Mouse (Mus musculus): ENCODE data around the gene Aacs. TPM values are rescaled to one million over a fixed set of nuclear protein-coding genes. Genes with fewer than 3 reads are reported as not detected.

Aacs gene
- total RNA-seq, 2 experiments from 2014 or later, result 3.8 to 10.4 TPM

- no peak for ATAC-seq (replicated peaks; ENCODE audit: poor library complexity)
Observed at GRCm38 (mm10) chr5:125532545-125533224, 57.1 kb downstream of the Aacs start.

- ATAC-seq (replicated peaks; ENCODE audit: poor library complexity), result no peak
Observed at GRCm38 (mm10) chr5:125533225-125533900, 57.7 kb downstream of the Aacs start.

DNA sequence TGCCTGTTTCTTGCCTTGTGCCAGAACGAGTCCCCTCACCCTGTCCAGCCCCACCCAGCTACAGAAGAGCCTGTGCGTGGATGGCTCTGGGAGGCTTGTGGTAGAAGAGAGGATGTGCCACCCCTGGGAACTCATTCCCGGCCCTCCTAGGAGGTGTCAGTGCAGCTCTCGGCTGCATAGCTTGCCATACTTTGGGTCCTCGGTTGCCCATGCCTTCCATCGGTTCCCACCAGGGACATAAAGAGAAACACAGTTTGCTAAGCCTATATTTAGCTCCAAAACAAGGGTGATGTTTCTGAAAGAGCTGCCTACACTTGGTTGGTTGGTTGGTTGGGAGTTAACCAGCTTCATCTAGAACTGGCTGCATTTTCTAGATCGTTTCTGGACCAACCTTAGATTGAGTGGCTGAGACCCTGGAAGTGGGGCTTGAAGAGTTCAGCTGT lies 58.6 kb downstream of the Aacs start:
- ATAC-seq (replicated peaks; ENCODE audit: poor library complexity), result no peak

DNA sequence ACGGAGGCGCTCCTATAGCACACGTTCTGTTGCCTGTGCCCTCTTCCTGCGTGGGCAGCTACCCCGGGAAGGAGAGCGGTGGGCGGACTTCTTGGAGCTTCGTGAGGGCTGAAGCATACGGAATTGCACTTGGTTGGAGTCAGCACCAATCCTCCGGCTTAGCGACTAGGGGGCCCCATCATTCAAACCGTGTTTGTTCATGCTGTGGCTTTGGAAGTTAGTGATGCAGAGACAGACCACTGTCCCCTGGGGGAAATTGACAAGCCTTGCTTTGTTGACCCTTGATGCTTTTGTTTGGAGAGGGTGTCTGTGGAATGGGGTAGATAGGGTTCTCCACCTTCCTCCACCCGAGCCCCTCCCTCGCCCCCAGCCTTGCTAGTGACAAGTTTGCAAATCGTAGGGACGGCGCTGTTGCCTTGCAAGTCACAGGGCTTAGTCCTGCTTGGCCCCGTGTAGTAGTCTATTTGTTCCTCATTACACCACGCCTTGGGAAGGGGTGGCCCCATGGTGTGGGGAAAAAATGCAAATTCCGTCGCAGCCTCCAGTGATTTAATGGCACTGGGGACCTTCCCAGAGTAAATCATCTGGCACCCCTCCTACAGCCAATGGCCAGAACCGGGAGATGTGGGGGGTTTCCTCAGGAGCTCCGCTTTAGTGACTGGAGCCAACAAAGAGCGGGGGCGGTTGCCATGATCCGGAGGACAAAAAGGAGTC lies 59.2 kb downstream of the Aacs start:
- ATAC-seq (replicated peaks; ENCODE audit: poor library complexity), result no peak

DNA sequence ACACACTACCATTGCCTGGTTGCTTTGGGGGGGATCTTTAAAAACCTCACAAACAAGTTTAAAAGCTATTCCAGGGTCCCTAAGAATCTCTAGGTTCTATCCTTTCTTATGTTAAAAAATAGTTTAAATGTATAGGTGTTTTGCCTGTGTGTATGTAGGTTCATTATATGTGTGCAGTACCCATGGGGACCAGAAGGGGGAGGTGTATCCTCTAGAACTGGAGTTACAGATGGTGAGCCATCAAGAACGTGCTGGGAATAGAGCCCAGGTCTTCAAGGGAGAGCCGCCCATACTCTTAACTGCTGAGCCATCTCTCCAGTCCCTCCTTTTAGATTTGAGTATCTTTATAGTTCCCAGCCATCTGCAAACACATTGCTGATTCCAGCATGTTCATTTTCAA lies 69.5 kb downstream of the Aacs start:
- no peak for ATAC-seq (replicated peaks; ENCODE audit: poor library complexity)

DNA sequence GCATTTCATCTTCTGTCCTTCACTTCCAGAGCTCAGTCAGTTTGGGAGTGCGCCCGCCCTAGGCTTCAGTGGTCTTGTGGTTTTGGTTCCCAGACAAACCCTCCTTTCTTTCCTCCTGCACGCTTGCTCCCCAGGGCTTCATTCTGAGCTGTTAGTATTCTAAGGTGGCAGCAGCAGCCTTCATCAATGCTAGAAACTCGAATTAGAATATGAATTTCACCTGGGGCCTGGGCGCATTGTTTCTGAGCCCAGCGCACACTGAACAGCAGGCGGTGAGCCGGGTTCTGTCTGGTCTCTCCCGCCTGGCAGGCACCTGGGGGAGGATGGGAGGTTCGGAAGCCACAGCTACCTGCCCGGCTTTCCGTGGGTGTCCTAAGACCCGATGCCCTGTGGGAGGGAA lies 70.7 kb downstream of the Aacs start:
- no peak for ATAC-seq (replicated peaks; ENCODE audit: poor library complexity)

GRCm38 (mm10) chr5:125549750-125550489 lies 74.3 kb downstream of the Aacs start:
- ATAC-seq (replicated peaks; ENCODE audit: poor library complexity), result no peak

GRCm38 (mm10) chr5:125555732-125556131 lies 80.1 kb downstream of the Aacs start:
- ATAC-seq (replicated peaks; ENCODE audit: poor library complexity), result no peak

- ATAC-seq (replicated peaks; ENCODE audit: poor library complexity), result no peak
Observed at GRCm38 (mm10) chr5:125563492-125563891, 87.9 kb downstream of the Aacs start.

- ATAC-seq (replicated peaks; ENCODE audit: poor library complexity), result no peak
Observed at GRCm38 (mm10) chr5:125565725-125566124, 90.1 kb downstream of the Aacs start.

Other genes starting within 250 kb of the Aacs start
- 58.9 and 60.4 TPM in 2 replicates for gene Scarb1, start 134.7 kb upstream of the Aacs start, total RNA-seq (2015)
- gene Scarb1, start 134.7 kb upstream of the Aacs start, total RNA-seq (2017), result 52.3 and 59.6 TPM in 2 replicates
- not detected in 2 replicates for gene Gm10382, start 86.5 kb upstream of the Aacs start, total RNA-seq (2015)
- 0.91 and 1.3 TPM in 2 replicates for gene Gm10382, start 86.5 kb upstream of the Aacs start, total RNA-seq (2017)
- 172 and 201 TPM in 2 replicates for gene Ubc, start 85.6 kb upstream of the Aacs start, total RNA-seq (2015)
- gene Ubc, start 85.6 kb upstream of the Aacs start, total RNA-seq (2017), result 204 and 293 TPM in 2 replicates
- 18.9 and 20.0 TPM in 2 replicates for gene Dhx37, start 41.7 kb upstream of the Aacs start, total RNA-seq (2015)
- 47.9 and 56.5 TPM in 2 replicates for gene Dhx37, start 41.7 kb upstream of the Aacs start, total RNA-seq (2017)
- gene Bri3bp, start 34.2 kb upstream of the Aacs start, total RNA-seq (2015), result 53.2 and 60.7 TPM in 2 replicates
- 27.7 and 31.0 TPM in 2 replicates for gene Bri3bp, start 34.2 kb upstream of the Aacs start, total RNA-seq (2017)
- gene Tmem132b, start 56.0 kb downstream of the Aacs start, total RNA-seq (2015), result not detected in 2 replicates
- not detected in 2 replicates for gene Tmem132b, start 56.0 kb downstream of the Aacs start, total RNA-seq (2017)